Mouse (Mus musculus): ENCODE data around the gene Slc1a2.

- TF ChIP-seq CTCF (IDR thresholded peaks at IDR 0.05), result no peak
- no peak for TF ChIP-seq POLR2A (IDR thresholded peaks at IDR 0.05; ENCODE audit: insufficient read depth, low read depth, low read length)
- no peak for TF ChIP-seq EP300 (IDR thresholded peaks at IDR 0.05; ENCODE audit: insufficient read depth, low read depth, low read length)
Observed at GRCm38 (mm10) chr2:102778208-102778607, 119.7 kb downstream of the Slc1a2 start.

Data from heart, adult 2 months (tissue).